Mouse (Mus musculus) heart, postnatal 0 days (tissue): ENCODE results near the gene Cbx5. TPM values are rescaled to one million over a fixed set of nuclear protein-coding genes. Genes with fewer than 3 reads are reported as not detected.
"Not testable (repeated sequence)": the region's sequence is repeated elsewhere in the genome, so short reads cannot be mapped to it uniquely, and the experiment has no call there.

Experiments
- ATAC-seq: fragments of 200-750 bp; cut with Nextera tagmentation; 2 replicates; pipeline ENCODE4 v1.8.0; 2017; ENCODE audit warnings: low read depth, moderate number of reproducible peaks, moderate library complexity; ENCODE audit not compliant: insufficient read depth
- DNase-seq: peaks from one replicate; pipeline ENCODE4 v3.0.0-alpha.2; 2016; ENCODE audit warnings: low spot score
- H3K27ac ChIP-seq: fragments of 300-500 bp; sonication (generic); 2 replicates; pipeline ENCODE4 v1.5.1; 2014; ENCODE audit warnings: low read depth, mild to moderate bottlenecking
- H3K27me3 ChIP-seq: fragments of 300-500 bp; sonication (generic); 2 replicates; pipeline ENCODE4 v1.6.1; 2014; ENCODE audit warnings: low read length, mixed read lengths; ENCODE audit not compliant: control insufficient read depth, insufficient read depth
- H3K36me3 ChIP-seq: fragments of 300-500 bp; sonication (generic); replicated peaks from 2 replicates; pipeline ENCODE4 v1.6.1; 2014; ENCODE audit warnings: low read length, mixed read lengths; ENCODE audit not compliant: control insufficient read depth, insufficient read depth
- H3K4me1 ChIP-seq: fragments of 300-500 bp; sonication (generic); 2 replicates; pipeline ENCODE4 v1.6.1; 2014; ENCODE audit warnings: antibody characterized with exemption; ENCODE audit not compliant: control insufficient read depth, insufficient read depth
- H3K4me2 ChIP-seq: fragments of 300-500 bp; sonication (generic); 2 replicates; pipeline ENCODE4 v1.6.1; 2014; ENCODE audit warnings: low read depth, mild to moderate bottlenecking, low read length, moderate library complexity
- H3K4me3 ChIP-seq: fragments of 300-500 bp; sonication (generic); 2 replicates; pipeline ENCODE4 v1.5.1; 2014; ENCODE audit warnings: low read depth, low read length
- H3K9ac ChIP-seq: fragments of 300-500 bp; sonication (generic); replicated peaks from 2 replicates; pipeline ENCODE4 v1.6.1; 2014; ENCODE audit warnings: low read depth, low read length, mixed read lengths
- H3K9me3 ChIP-seq: fragments of 300-500 bp; sonication (generic); replicated peaks from 2 replicates; pipeline ENCODE4 v1.6.1; 2016; ENCODE audit warnings: low read length; ENCODE audit not compliant: control insufficient read depth
- CTCF ChIP-seq: IDR thresholded peaks from 2 replicates; pipeline ENCODE4 v1.5.1; 2016; ENCODE audit warnings: antibody characterized with exemption, control low read depth, low read depth
- EP300 ChIP-seq: IDR thresholded peaks from 2 replicates; pipeline ENCODE4 v1.6.1; 2016; ENCODE audit warnings: antibody characterized with exemption, low read depth
- WGBS: fragments of 180-500 bp; shearing (Covaris S2); extraction: QIAGEN DNeasy Blood & Tissue Kit; methylation state at CpG from one replicate; pipeline ENCODE4 v1.1.7; 2014; 5-methylcytosine and 5-hydroxymethylcytosine counted together
- polyA plus RNA-seq: library from polyadenylated mRNA; unstranded; fragments of >200 nt; fragmentation: Nextera tagmentation; extraction: Ambion mirVana; gene quantifications from 2 replicates; pipeline ENCODE4 v1.2.1, GENCODE M21; 2015
- total RNA-seq: library from RNA; depleted of rRNA; stranded (reverse); fragments of >200 nt; gene quantifications from 2 replicates; pipeline ENCODE4 v1.2.3, GENCODE M21; 2014; ENCODE audit warnings: low replicate concordance

The Cbx5 gene
- total and polyA plus RNA-seq, 2 experiments from 2014 or later = 41.5 to 54.1 TPM

DNA sequence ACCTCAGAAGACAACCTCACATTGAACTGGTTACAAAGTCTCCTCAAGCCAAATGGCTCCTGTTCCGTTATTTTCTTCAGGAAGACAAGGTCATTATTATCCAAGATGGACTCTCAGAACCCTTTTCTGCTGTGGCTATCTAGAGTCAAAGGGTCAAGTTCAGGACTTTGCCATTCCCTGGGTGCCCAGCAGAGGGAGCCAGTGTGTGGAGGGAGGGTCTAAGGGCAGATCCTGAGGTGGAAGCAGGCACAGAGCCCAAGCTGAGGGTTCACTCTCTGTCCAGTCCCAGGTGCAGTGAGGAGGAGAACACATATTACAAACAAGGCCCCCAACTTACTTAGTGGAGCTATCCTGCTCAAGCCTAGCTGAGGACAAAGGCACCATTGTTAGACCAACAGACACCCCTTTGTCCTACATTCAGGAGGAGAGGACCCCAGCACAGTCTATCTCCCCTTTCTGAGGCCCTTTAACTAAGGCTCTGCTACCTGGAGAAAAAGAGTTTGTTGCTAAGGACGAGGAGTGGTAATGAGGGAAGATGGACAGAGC lies 10.7 kb upstream of the Cbx5 start:
- WGBS = 40% methylated on average over 2 of the region's 2 CpGs
- DNase-seq (no peak), ATAC-seq (peak; percentile 25; the same call in 1 of the 2 replicates)
- no peak overlapping the region for H3K9ac ChIP-seq
- H3K9me3 ChIP-seq = no peaks in the 10 kb centered on the region
- TF ChIP-seq CTCF = peak; percentile 89
- TF ChIP-seq EP300 = no peak
- no peak overlapping the region for H3K4me2 ChIP-seq
- H3K4me3 ChIP-seq = no peak overlapping the region
- no peak overlapping the region for H3K27ac ChIP-seq
- H3K4me1 ChIP-seq = peaks cover 6% of the 10 kb centered on the region; the same call in 1 of the 2 replicates
- H3K36me3 ChIP-seq = peaks cover 38% of the 10 kb centered on the region
- H3K27me3 ChIP-seq = no peaks in the 10 kb centered on the region

DNA sequence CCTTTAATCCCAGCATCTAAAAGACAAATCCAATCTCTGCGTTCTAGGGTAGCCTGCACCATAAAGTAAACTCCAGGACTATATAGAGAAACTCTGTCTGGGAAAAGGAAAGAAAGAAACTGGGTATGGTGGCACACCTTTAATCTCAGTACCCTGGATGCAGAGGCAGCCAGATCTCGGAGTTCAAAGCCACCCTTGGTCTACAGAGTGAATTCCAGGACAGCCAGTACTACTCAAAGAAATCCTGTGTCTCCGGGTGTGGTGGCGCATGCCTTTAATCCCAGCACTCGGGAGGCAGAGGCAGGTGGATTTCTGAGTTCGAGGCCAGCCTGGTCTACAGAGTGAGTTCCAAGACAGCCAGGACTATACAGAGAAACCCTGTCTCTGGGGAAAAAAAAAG lies 9.9 kb upstream of the Cbx5 start:
- H3K9me3 ChIP-seq, ATAC-seq, DNase-seq, H3K27ac ChIP-seq, H3K9ac ChIP-seq, H3K4me2 ChIP-seq, H3K4me3 ChIP-seq, H3K4me1 ChIP-seq, H3K27me3 ChIP-seq: not testable (repeated sequence)
- 86% methylated on average over 6 of the region's 6 CpGs for WGBS
- peaks cover 43% of the 10 kb centered on the region for H3K36me3 ChIP-seq

GRCm38 (mm10) chr15:103248401-103249313 lies 9.0 kb upstream of the Cbx5 start:
- Histone ChIP-seq H3K27ac (no peak overlapping the region), H3K36me3 (peaks cover 48% of the 10 kb centered on the region), H3K9me3 (no peaks in the 10 kb centered on the region), H3K9ac (no peak overlapping the region), H3K27me3 (no peaks in the 10 kb centered on the region), H3K4me1 (no peaks in the 10 kb centered on the region; the same call in 1 of the 2 replicates), H3K4me3 (no peak overlapping the region), H3K4me2 (no peak overlapping the region)
- WGBS = 72% methylated on average over 28 of the region's 28 CpGs
- TF ChIP-seq CTCF (no peak), EP300 (no peak)
- ATAC-seq (no peak), DNase-seq (no peak)

GRCm38 (mm10) chr15:103247782-103248400 lies 8.3 kb upstream of the Cbx5 start:
- no peak overlapping the region for H3K4me2 ChIP-seq
- no peak for TF ChIP-seq EP300
- TF ChIP-seq CTCF = no peak
- H3K9me3 ChIP-seq = no peaks in the 10 kb centered on the region
- ATAC-seq (no peak), DNase-seq (no peak)
- H3K4me1 ChIP-seq = peaks cover 7% of the 10 kb centered on the region
- no peak overlapping the region for H3K4me3 ChIP-seq
- no peak overlapping the region for H3K9ac ChIP-seq
- no peak overlapping the region for H3K27ac ChIP-seq
- no peaks in the 10 kb centered on the region for H3K27me3 ChIP-seq
- peaks cover 55% of the 10 kb centered on the region for H3K36me3 ChIP-seq

GRCm38 (mm10) chr15:103247078-103247781 lies 7.6 kb upstream of the Cbx5 start:
- ATAC-seq = no peak
- peaks cover 14% of the 10 kb centered on the region for H3K4me1 ChIP-seq
- no peaks in the 10 kb centered on the region for H3K27me3 ChIP-seq
- TF ChIP-seq EP300 (no peak), CTCF (no peak)
- WGBS = 83% methylated on average over 9 of the region's 9 CpGs
- H3K4me3 ChIP-seq = no peak overlapping the region
- DNase-seq = no peak
- no peaks in the 10 kb centered on the region for H3K9me3 ChIP-seq
- H3K4me2 ChIP-seq = no peak overlapping the region
- no peak overlapping the region for H3K9ac ChIP-seq
- H3K36me3 ChIP-seq = peaks cover 62% of the 10 kb centered on the region
- no peak overlapping the region for H3K27ac ChIP-seq
